Comparison of ENCODE assay signal across 8 mouse cellular contexts in the genomic region with DNA sequence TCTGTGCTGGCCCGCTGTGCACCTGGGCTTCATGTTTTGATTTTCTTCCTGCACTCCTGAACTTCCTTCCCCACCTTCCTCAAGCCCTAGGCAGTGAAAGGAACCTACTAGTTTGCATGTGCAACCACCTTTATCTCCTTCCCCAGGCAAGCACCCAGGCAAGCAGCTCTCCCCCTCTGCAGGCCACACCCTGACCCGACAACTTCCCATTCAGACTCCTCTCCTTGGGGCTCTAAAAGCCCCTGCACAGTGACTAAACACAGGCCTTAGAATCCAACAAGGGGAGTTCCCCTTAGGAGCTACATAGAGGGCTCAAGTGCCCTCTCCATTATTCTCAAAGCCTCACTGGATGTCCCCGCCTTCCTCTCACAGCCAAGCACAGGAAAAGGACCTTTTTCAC. TPM values are rescaled to one million over a fixed set of nuclear protein-coding genes. Genes with fewer than 3 reads are reported as not detected.
DNase-seq lines count a peak whose midpoint lies in the region; ATAC-seq lines count a peak whose summit lies in the region.

No protein-coding gene starts in this region.

- WGBS in hindbrain, embryonic 15.5 days: 74% methylated on average over 3 of the region's 3 CpGs
- WGBS in kidney, embryonic 16.5 days: 66% methylated on average over 3 of the region's 3 CpGs
- WGBS in kidney, embryonic 14.5 days: 79% methylated on average over 3 of the region's 3 CpGs

- no peak for ATAC-seq in hindbrain, embryonic 15.5 days (ENCODE audit: low FRiP score, low read depth)
- ATAC-seq in kidney, embryonic 16.5 days (ENCODE audit: low FRiP score, low TSS enrichment): no peak
- ATAC-seq in kidney, embryonic 14.5 days (ENCODE audit: low FRiP score, low TSS enrichment): no peak

- no peak overlapping the region for H3K9ac ChIP-seq in hindbrain, embryonic 15.5 days
- no peak overlapping the region for H3K9ac ChIP-seq in kidney, embryonic 16.5 days (replicated peaks; ENCODE audit: low read length)
- no peak overlapping the region for H3K9ac ChIP-seq in kidney, embryonic 14.5 days (ENCODE audit: low read depth, low read length)

- peak overlapping the region; percentile 73 for H3K4me2 ChIP-seq in hindbrain, embryonic 15.5 days
- H3K4me2 ChIP-seq in kidney, embryonic 16.5 days (replicated peaks; ENCODE audit: low read depth, low read length): no peak overlapping the region
- no peak overlapping the region for H3K4me2 ChIP-seq in kidney, embryonic 14.5 days (replicated peaks; ENCODE audit: low read depth, low read length)

- H3K4me3 ChIP-seq in hindbrain, embryonic 15.5 days: no peak overlapping the region
- peak overlapping the region; percentile 55 for H3K4me3 ChIP-seq in megakaryocyte, embryonic 14.5 days (replicated peaks)
- no peak overlapping the region for H3K4me3 ChIP-seq in kidney, embryonic 16.5 days (ENCODE audit: low read length)
- H3K4me3 ChIP-seq in kidney, embryonic 14.5 days (ENCODE audit: low read length): no peak overlapping the region

- DNase-seq in A20 (ENCODE audit: low read depth, low spot score): peak; percentile 80
- peak; percentile 66 for DNase-seq in c-Kit-positive CD71-positive TER-119-negative erythroid progenitor cells, embryonic 14.5 days (ENCODE audit: low read depth)
- no peak for DNase-seq in layer of hippocampus, adult 8-10 months (ENCODE audit: low spot score in 2 of 2)
- DNase-seq in layer of hippocampus, postnatal 10 days (ENCODE audit: low spot score in 2 of 2): no peak

- H3K27ac ChIP-seq in hindbrain, embryonic 15.5 days (replicated peaks): no peak overlapping the region
- no peak overlapping the region for H3K27ac ChIP-seq in kidney, embryonic 16.5 days (ENCODE audit: low read length)
- H3K27ac ChIP-seq in kidney, embryonic 14.5 days (ENCODE audit: low read depth, low read length): no peak overlapping the region

- H3K4me1 ChIP-seq in hindbrain, embryonic 15.5 days (replicated peaks): peaks cover 58% of the 10 kb centered on the region
- H3K4me1 ChIP-seq in megakaryocyte, embryonic 14.5 days: peaks cover 69% of the 10 kb centered on the region
- peaks cover 39% of the 10 kb centered on the region for H3K4me1 ChIP-seq in kidney, embryonic 16.5 days (ENCODE audit: insufficient read depth, low read length)
- peaks cover 26% of the 10 kb centered on the region for H3K4me1 ChIP-seq in kidney, embryonic 14.5 days (ENCODE audit: control insufficient read depth, insufficient read depth, low read length)

- H3K9me3 ChIP-seq in hindbrain, embryonic 15.5 days: no peaks in the 10 kb centered on the region
- no peaks in the 10 kb centered on the region for H3K9me3 ChIP-seq in megakaryocyte, embryonic 14.5 days
- no peaks in the 10 kb centered on the region for H3K9me3 ChIP-seq in kidney, embryonic 16.5 days (ENCODE audit: low read length)
- no peaks in the 10 kb centered on the region for H3K9me3 ChIP-seq in kidney, embryonic 14.5 days (ENCODE audit: control insufficient read depth, low read length)

- H3K36me3 ChIP-seq in hindbrain, embryonic 15.5 days: no peaks in the 10 kb centered on the region
- peaks cover 25% of the 10 kb centered on the region for H3K36me3 ChIP-seq in megakaryocyte, embryonic 14.5 days (replicated peaks; ENCODE audit: low read length)
- H3K36me3 ChIP-seq in kidney, embryonic 16.5 days (ENCODE audit: insufficient read depth, low read length): 0 out of 2 replicates have a peak, but pooled peaks cover 2% of the 10 kb centered on the region
- no peaks in the 10 kb centered on the region for H3K36me3 ChIP-seq in kidney, embryonic 14.5 days (ENCODE audit: control insufficient read depth, insufficient read depth, low read length)

- H3K27me3 ChIP-seq in hindbrain, embryonic 15.5 days: no peaks in the 10 kb centered on the region
- no peaks in the 10 kb centered on the region for H3K27me3 ChIP-seq in megakaryocyte, embryonic 14.5 days (replicated peaks)
- H3K27me3 ChIP-seq in kidney, embryonic 16.5 days (ENCODE audit: insufficient read depth, low read length): no peaks in the 10 kb centered on the region
- no peaks in the 10 kb centered on the region for H3K27me3 ChIP-seq in kidney, embryonic 14.5 days (ENCODE audit: control insufficient read depth, insufficient read depth, low read length)

RNA-seq across cellular contexts. Expression of gene Gga2, which starts 2.8 kb away (rescaled TPM):
- 51.8 and 51.9 TPM in 2 replicates for polyA plus RNA-seq in hindbrain, embryonic 15.5 days (2015; fragmentation: Nextera tagmentation; extraction: Ambion mirVana)
- polyA plus RNA-seq in megakaryocyte, embryonic 14.5 days (2012; ENCODE audit: insufficient read depth, low replicate concordance): 32.9 and 40.9 TPM in 2 replicates
- polyA plus RNA-seq in kidney, embryonic 16.5 days (2015; fragmentation: Nextera tagmentation; extraction: Ambion mirVana): 89.3 and 89.6 TPM in 2 replicates
- total RNA-seq in layer of hippocampus, adult 8-10 months (2022): 10 to 100 TPM; 30.5 to 42.7 (median 33.3) TPM
- total RNA-seq in layer of hippocampus, postnatal 10 days (2021): 10 to 100 TPM; 34.1 to 36.0 TPM
- polyA plus RNA-seq in kidney, embryonic 14.5 days (2014; fragmentation: Nextera tagmentation; extraction: Ambion mirVana): 55.9 and 56.1 TPM in 2 replicates

RNA-seq across cellular contexts. Expression of gene Cog7, which starts 36.7 kb away (rescaled TPM):
- 26.8 and 29.8 TPM in 2 replicates for polyA plus RNA-seq in hindbrain, embryonic 15.5 days (2015; fragmentation: Nextera tagmentation; extraction: Ambion mirVana)
- 2.6 and 4.4 TPM in 2 replicates for polyA plus RNA-seq in megakaryocyte, embryonic 14.5 days (2012; ENCODE audit: insufficient read depth, low replicate concordance)
- 32.9 and 33.0 TPM in 2 replicates for polyA plus RNA-seq in kidney, embryonic 16.5 days (2015; fragmentation: Nextera tagmentation; extraction: Ambion mirVana)
- total RNA-seq in layer of hippocampus, adult 8-10 months (2022): 10 to 100 TPM; 41.5 to 47.1 (median 43.7) TPM
- total RNA-seq in layer of hippocampus, postnatal 10 days (2021): 10 to 100 TPM; 33.7 to 34.6 TPM
- polyA plus RNA-seq in kidney, embryonic 14.5 days (2014; fragmentation: Nextera tagmentation; extraction: Ambion mirVana): 15.6 and 28.3 TPM in 2 replicates

RNA-seq across cellular contexts. Expression of gene Ubfd1, which starts 48.7 kb away (rescaled TPM):
- polyA plus RNA-seq in hindbrain, embryonic 15.5 days (2015; fragmentation: Nextera tagmentation; extraction: Ambion mirVana): 81.6 and 82.7 TPM in 2 replicates
- polyA plus RNA-seq in megakaryocyte, embryonic 14.5 days (2012; ENCODE audit: insufficient read depth, low replicate concordance): 2.8 and 20.2 TPM in 2 replicates
- 58.5 and 64.3 TPM in 2 replicates for polyA plus RNA-seq in kidney, embryonic 16.5 days (2015; fragmentation: Nextera tagmentation; extraction: Ambion mirVana)
- total RNA-seq in layer of hippocampus, adult 8-10 months (2022): 10 to 100 TPM; 44.5 to 60.1 (median 52.6) TPM
- total RNA-seq in layer of hippocampus, postnatal 10 days (2021): 10 to 100 TPM; 71.6 to 71.8 TPM
- polyA plus RNA-seq in kidney, embryonic 14.5 days (2014; fragmentation: Nextera tagmentation; extraction: Ambion mirVana): 60.0 and 101 TPM in 2 replicates

RNA-seq across cellular contexts. Expression of gene Ears2, which starts 48.8 kb away (rescaled TPM):
- 9.8 and 10.7 TPM in 2 replicates for polyA plus RNA-seq in hindbrain, embryonic 15.5 days (2015; fragmentation: Nextera tagmentation; extraction: Ambion mirVana)
- 3.1 and 8.1 TPM in 2 replicates for polyA plus RNA-seq in megakaryocyte, embryonic 14.5 days (2012; ENCODE audit: insufficient read depth, low replicate concordance)
- 18.2 and 19.4 TPM in 2 replicates for polyA plus RNA-seq in kidney, embryonic 16.5 days (2015; fragmentation: Nextera tagmentation; extraction: Ambion mirVana)
- total RNA-seq in layer of hippocampus, adult 8-10 months (2022): 10 to 100 TPM in 2 of 4 experiments, 1 to 10 TPM in 2; 7.3 to 10.7 (median 9.3) TPM
- total RNA-seq in layer of hippocampus, postnatal 10 days (2021): 1 to 10 TPM; 7.7 to 8.4 TPM
- polyA plus RNA-seq in kidney, embryonic 14.5 days (2014; fragmentation: Nextera tagmentation; extraction: Ambion mirVana): 13.4 and 19.6 TPM in 2 replicates

Comparison
In these comparisons a context has a peak if more than half of its experiments do, and no peak if none do; other contexts are left out.
1. DNase-seq: peak in A20 (single experiment) and c-Kit-positive CD71-positive TER-119-negative erythroid progenitor cells, embryonic 14.5 days (single experiment); none in layer of hippocampus, adult 8-10 months (0 of 2) and layer of hippocampus, postnatal 10 days (0 of 2).